Mouse (Mus musculus) MEL (cell line): Measurements from ENCODE around the gene Zap70. TPM values are rescaled to one million over a fixed set of nuclear protein-coding genes. Genes with fewer than 3 reads are reported as not detected.

Source experiments
- DNase-seq: peaks from one replicate; pipeline ENCODE4 v3.0.0; 2011; ENCODE audit warnings: low read depth, low spot score
- H3K27ac ChIP-seq: 2 replicates; pipeline ENCODE4 v1.5.1; 2012; ENCODE audit warnings: low read depth, mild to moderate bottlenecking, control low read depth, low read length, moderate library complexity; ENCODE audit not compliant: control insufficient read depth
- H3K27me3 ChIP-seq, 2 experiments: fragments of 150-350 bp in 1 of 2; sonication (generic) in 1 of 2; 2 replicates each; pipeline ENCODE4 v1.6.1; 2012; ENCODE audit warnings: low read length in 2 of 2, mild to moderate bottlenecking in 2 of 2, improper control_type of control experiment in 1 of 2, moderate library complexity in 1 of 2; ENCODE audit not compliant: insufficient read depth in 2 of 2, control insufficient read depth in 1 of 2
- H3K36me3 ChIP-seq, 2 experiments: 2 replicates each; pipeline ENCODE4 v1.6.1; 2012 to 2014; ENCODE audit warnings: low read length in 2 of 2, improper control_type of control experiment in 1 of 2, inconsistent platforms in 1 of 2, mild to moderate bottlenecking in 1 of 2; ENCODE audit not compliant: insufficient read depth in 2 of 2, control insufficient read depth in 1 of 2
- H3K4me1 ChIP-seq, 2 experiments: fragments of 150-350 bp in 1 of 2; sonication (generic) in 1 of 2; 2 replicates each; pipeline ENCODE4 v1.6.1; 2012; ENCODE audit warnings: low read length in 2 of 2, improper control_type of control experiment in 1 of 2, mild to moderate bottlenecking in 1 of 2; ENCODE audit not compliant: insufficient read depth in 2 of 2, control insufficient read depth in 1 of 2
- H3K4me3 ChIP-seq, 2 experiments: fragments of 150-350 bp in 1 of 2; sonication (generic) in 1 of 2; 2 replicates each; pipeline ENCODE4 v1.5.1; 2012; ENCODE audit warnings: low read depth in 2 of 2, low read length in 2 of 2, mild to moderate bottlenecking in 2 of 2, moderate library complexity in 2 of 2, control low read depth in 1 of 2, improper control_type of control experiment in 1 of 2; ENCODE audit not compliant: control insufficient read depth in 1 of 2, insufficient read depth in 1 of 2
- H3K79me2 ChIP-seq: 2 replicates; pipeline ENCODE4 v1.6.1; 2012; ENCODE audit warnings: mild to moderate bottlenecking, low read length, moderate library complexity; ENCODE audit not compliant: control insufficient read depth, poor library complexity, insufficient read depth
- H3K9ac ChIP-seq: 2 replicates; pipeline ENCODE4 v1.6.1; 2012; ENCODE audit warnings: low read depth, mild to moderate bottlenecking, control low read depth, low read length, moderate library complexity; ENCODE audit not compliant: control insufficient read depth, poor library complexity, severe bottlenecking
- H3K9me3 ChIP-seq: fragments of 150-350 bp; sonication (generic); replicated peaks from 2 replicates; pipeline ENCODE4 v1.6.1; 2012; ENCODE audit warnings: mild to moderate bottlenecking, low read length, improper control_type of control experiment, moderate library complexity; ENCODE audit not compliant: insufficient read depth
- BHLHE40 ChIP-seq: IDR thresholded peaks from 2 replicates; pipeline ENCODE4 v1.6.1; 2012; ENCODE audit warnings: low read depth, mild to moderate bottlenecking, inconsistent platforms, low read length, improper control_type of control experiment, borderline replicate concordance
- CHD1 ChIP-seq: IDR thresholded peaks from 2 replicates; pipeline ENCODE4 v1.6.1; 2012; ENCODE audit warnings: low read depth, mild to moderate bottlenecking, inconsistent platforms, low read length, improper control_type of control experiment
- CHD2 ChIP-seq: IDR thresholded peaks from 2 replicates; pipeline ENCODE4 v1.6.1; 2011; ENCODE audit warnings: low read length, improper control_type of control experiment
- CTCF ChIP-seq, 3 experiments: IDR thresholded peaks in 2 of 3; conservative IDR thresholded peaks in 1 of 3; 2 replicates each; pipeline ENCODE4 v1.5.1; 2011 to 2012; ENCODE audit warnings: low read length in 3 of 3, low read depth in 2 of 3, mild to moderate bottlenecking in 2 of 3, improper control_type of control experiment in 1 of 3, inconsistent platforms in 1 of 3, mixed read lengths in 1 of 3, moderate library complexity in 1 of 3; ENCODE audit not compliant: control insufficient read depth in 1 of 3, insufficient read depth in 1 of 3, poor library complexity in 1 of 3, severe bottlenecking in 1 of 3
- ETS1 ChIP-seq: IDR thresholded peaks from 2 replicates; pipeline ENCODE4 v1.6.1; 2012; ENCODE audit warnings: low read depth, mild to moderate bottlenecking, inconsistent platforms, low read length, improper control_type of control experiment, moderate library complexity
- GATA1 ChIP-seq: IDR thresholded peaks from 2 replicates; pipeline ENCODE4 v1.6.1; 2011; ENCODE audit warnings: low read depth, low read length, improper control_type of control experiment
- HCFC1 ChIP-seq: IDR thresholded peaks from 2 replicates; pipeline ENCODE4 v1.6.1; 2012; ENCODE audit warnings: low read depth, mild to moderate bottlenecking, inconsistent platforms, low read length, improper control_type of control experiment, moderate library complexity
- KAT2A ChIP-seq: conservative IDR thresholded peaks from 2 replicates; pipeline ENCODE4 v1.6.1; 2012; ENCODE audit warnings: low read depth, low read length, improper control_type of control experiment, inconsistent platforms
- MAZ ChIP-seq: IDR thresholded peaks from 2 replicates; pipeline ENCODE4 v1.6.1; 2012; ENCODE audit warnings: low read depth, mild to moderate bottlenecking, inconsistent platforms, low read length, improper control_type of control experiment
- MEF2A ChIP-seq: IDR thresholded peaks from 2 replicates; pipeline ENCODE4 v1.6.1; 2014; ENCODE audit warnings: low read depth, mild to moderate bottlenecking, inconsistent platforms, low read length, improper control_type of control experiment; ENCODE audit not compliant: poor library complexity, insufficient replicate concordance, severe bottlenecking; ENCODE audit errors: extremely low read depth
- MXI1 ChIP-seq: IDR thresholded peaks from 2 replicates; pipeline ENCODE4 v1.6.1; 2011; ENCODE audit warnings: mild to moderate bottlenecking, low read depth, low read length, improper control_type of control experiment
- MYB ChIP-seq: IDR thresholded peaks from 2 replicates; pipeline ENCODE4 v1.6.1; 2011; ENCODE audit warnings: mild to moderate bottlenecking, low read depth, low read length, improper control_type of control experiment
- MYC ChIP-seq: IDR thresholded peaks from 2 replicates; pipeline ENCODE4 v1.6.1; 2011; ENCODE audit warnings: low read depth, mild to moderate bottlenecking, low read length, improper control_type of control experiment, moderate library complexity
- RAD21 ChIP-seq: IDR thresholded peaks from 2 replicates; pipeline ENCODE4 v1.6.1; 2011; ENCODE audit warnings: mild to moderate bottlenecking, low read depth, low read length, improper control_type of control experiment
- RCOR1 ChIP-seq: IDR thresholded peaks from 2 replicates; pipeline ENCODE4 v1.6.1; 2012; ENCODE audit warnings: low read depth, mild to moderate bottlenecking, inconsistent platforms, low read length, improper control_type of control experiment
- SMC3 ChIP-seq: IDR thresholded peaks from 2 replicates; pipeline ENCODE4 v1.6.1; 2011; ENCODE audit warnings: low read depth, low read length, improper control_type of control experiment
- TCF12 ChIP-seq: IDR thresholded peaks from 2 replicates; pipeline ENCODE4 v1.6.1; 2014; ENCODE audit warnings: low read depth, mild to moderate bottlenecking, inconsistent platforms, low read length, improper control_type of control experiment, moderate library complexity
- UBTF ChIP-seq: IDR thresholded peaks from 2 replicates; pipeline ENCODE4 v1.6.1; 2012; ENCODE audit warnings: low read depth, mild to moderate bottlenecking, inconsistent platforms, low read length, improper control_type of control experiment, moderate library complexity, borderline replicate concordance; ENCODE audit not compliant: insufficient read depth
- USF1 ChIP-seq: IDR thresholded peaks from 2 replicates; pipeline ENCODE4 v1.6.1; 2014; ENCODE audit warnings: low read depth, mild to moderate bottlenecking, inconsistent platforms, low read length, improper control_type of control experiment, moderate library complexity
- USF2 ChIP-seq, 2 experiments: IDR thresholded peaks; 2 replicates each; pipeline ENCODE4 v1.6.1; 2011 to 2012; ENCODE audit warnings: improper control_type of control experiment in 2 of 2, low read length in 2 of 2, borderline replicate concordance in 1 of 2, inconsistent platforms in 1 of 2, low read depth in 1 of 2, mild to moderate bottlenecking in 1 of 2; ENCODE audit not compliant: insufficient read depth in 1 of 2
- ZC3H11A ChIP-seq: IDR thresholded peaks from 2 replicates; pipeline ENCODE4 v1.6.1; 2012; ENCODE audit warnings: low read depth, mild to moderate bottlenecking, inconsistent platforms, low read length, improper control_type of control experiment
- ZKSCAN1 ChIP-seq: IDR thresholded peaks from 2 replicates; pipeline ENCODE4 v1.6.1; 2012; ENCODE audit warnings: low read depth, mild to moderate bottlenecking, inconsistent platforms, low read length, improper control_type of control experiment, moderate library complexity
- ZMIZ1 ChIP-seq: IDR thresholded peaks from 2 replicates; pipeline ENCODE4 v1.6.1; 2012; ENCODE audit warnings: low read depth, mild to moderate bottlenecking, inconsistent platforms, low read length, improper control_type of control experiment, moderate library complexity
- ZNF384 ChIP-seq: IDR thresholded peaks from 2 replicates; pipeline ENCODE4 v1.6.1; 2012; ENCODE audit warnings: low read depth, mild to moderate bottlenecking, inconsistent platforms, low read length, improper control_type of control experiment
- polyA plus RNA-seq, 2 experiments: library from polyadenylated mRNA; stranded (reverse) in 1 of 2; unstranded in 1 of 2; fragments of >175 nt in 1 of 2; fragments of >200 nt in 1 of 2; gene quantifications; 2 replicates each; pipeline versions ENCODE4 v1.2.1 to v1.2.4; 2012; ENCODE audit warnings: low replicate concordance in 2 of 2, low read depth in 1 of 2; ENCODE audit not compliant: insufficient read length in 2 of 2, insufficient read depth in 1 of 2, missing spikeins in 1 of 2
- total RNA-seq: library from RNA; depleted of rRNA; stranded (reverse); fragments of 300-350 nt; gene quantifications from 2 replicates; pipeline ENCODE4 v1.2.3, GENCODE M21; 2012

Gene Zap70
- total and polyA plus RNA-seq, 3 experiments, result not detected

DNA sequence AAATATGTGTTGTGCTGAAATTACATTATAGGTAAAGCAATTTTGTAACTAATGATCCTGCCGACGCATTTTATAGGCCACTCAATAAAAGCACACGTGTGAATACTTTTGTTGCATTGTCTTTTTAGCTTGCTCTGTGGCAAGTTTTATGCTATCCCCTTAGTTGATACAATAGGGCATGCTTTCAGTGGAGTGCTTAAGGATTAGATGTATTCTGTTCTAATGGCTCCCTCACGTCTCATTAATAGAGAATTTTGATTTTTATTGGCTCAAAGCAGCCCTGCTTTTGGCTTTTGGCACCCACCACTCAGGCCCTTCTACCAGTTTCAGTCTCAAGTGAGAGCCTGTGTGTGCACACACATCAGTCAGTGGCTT lies 37.6 kb upstream of the Zap70 start:
- TF ChIP-seq MEF2A (no peak), MAZ (no peak), TCF12 (no peak), ETS1 (no peak), USF2 (IDR thresholded peaks at IDR 0.05; ENCODE audit: borderline replicate concordance in 1 of 2, insufficient read depth in 1 of 2, low read depth in 1 of 2, low read length in 2 of 2) (no peak), ZNF384 (no peak), UBTF (no peak), KAT2A (no peak), USF1 (no peak), MYC (no peak), HCFC1 (no peak), MYB (no peak), RCOR1 (no peak), CHD2 (no peak), ZKSCAN1 (no peak), CHD1 (no peak), BHLHE40 (no peak), ZC3H11A (no peak), ZMIZ1 (no peak)
- TF ChIP-seq, all 39 proteins: peak for 0
- Histone ChIP-seq H3K4me1 (no peaks in the 10 kb centered on the region), H3K27me3 (peaks cover 0 to 1% of the 10 kb centered on the region in 2 experiments; a peak in 1 of 4 replicates), H3K4me3 (no peak overlapping the region), H3K27ac (no peak overlapping the region), H3K9ac (no peak overlapping the region), H3K79me2 (no peaks in the 10 kb centered on the region), H3K36me3 (no peaks in the 10 kb centered on the region), H3K9me3 (no peaks in the 10 kb centered on the region)
- no peak for DNase-seq

DNA sequence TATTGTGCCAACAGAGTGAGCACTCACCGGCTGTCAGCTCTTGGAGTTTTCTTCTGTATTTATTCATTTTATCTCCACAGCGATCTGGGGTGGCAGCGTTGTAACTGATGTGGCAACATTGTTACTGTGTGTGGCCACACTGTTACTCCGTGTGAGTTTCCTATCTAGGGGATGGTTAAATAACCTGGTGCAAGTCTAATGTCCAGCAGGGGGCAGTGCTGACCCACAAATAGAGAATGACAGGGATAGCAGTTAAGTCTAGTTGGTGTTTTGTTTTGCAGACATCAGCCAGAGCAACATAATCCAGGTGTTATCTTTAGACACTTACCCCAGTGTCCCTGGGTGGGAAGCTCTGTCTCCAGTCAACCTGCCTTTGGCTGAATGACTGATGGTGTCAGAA lies 24.3 kb upstream of the Zap70 start:
- Histone ChIP-seq H3K79me2 (no peaks in the 10 kb centered on the region), H3K9me3 (no peaks in the 10 kb centered on the region), H3K9ac (no peak overlapping the region), H3K4me1 (peaks cover 0 to 2% of the 10 kb centered on the region in 2 experiments; a peak in 1 of 4 replicates), H3K27ac (no peak overlapping the region), H3K4me3 (no peak overlapping the region), H3K27me3 (no peaks in the 10 kb centered on the region; a peak in 2 of 4 replicates), H3K36me3 (no peaks in the 10 kb centered on the region; a peak in 1 of 4 replicates)
- no peak for TF ChIP-seq TCF12
- peak; percentile 65 for TF ChIP-seq ZC3H11A
- TF ChIP-seq MXI1, result no peak
- peak; percentile 82 for TF ChIP-seq RAD21
- no peak for TF ChIP-seq GATA1
- TF ChIP-seq SMC3, result peak; percentile 71
- TF ChIP-seq CTCF (IDR thresholded peaks at IDR 0.05 in 2 of 3, conservative IDR thresholded peaks at IDR 0.05 in 1 of 3; ENCODE audit: control insufficient read depth in 1 of 3, insufficient read depth in 1 of 3, low read depth in 2 of 3, low read length in 3 of 3, poor library complexity in 1 of 3, severe bottlenecking in 1 of 3), result peak; percentile 69 to 90 (median 76)
- peak; percentile 86 for DNase-seq
